Mouse (Mus musculus) neural tube, postnatal 0 days (tissue): ENCODE results near the gene Gad2. TPM values are rescaled to one million over a fixed set of nuclear protein-coding genes. Genes with fewer than 3 reads are reported as not detected.

Source experiments
- microRNA-seq: library from miRNA; unstranded; fragments of <30 nt; microRNA quantifications from one replicate; pipeline ENCODE4, GENCODE M21; 2016
- polyA plus RNA-seq: library from polyadenylated mRNA; unstranded; fragments of >200 nt; fragmentation: Nextera tagmentation; extraction: Ambion mirVana; gene quantifications from 2 replicates; pipeline ENCODE4 v1.2.1, GENCODE M21; 2015

Gene Gad2
- polyA plus RNA-seq = 38.6 and 44.6 TPM in 2 replicates

DNA sequence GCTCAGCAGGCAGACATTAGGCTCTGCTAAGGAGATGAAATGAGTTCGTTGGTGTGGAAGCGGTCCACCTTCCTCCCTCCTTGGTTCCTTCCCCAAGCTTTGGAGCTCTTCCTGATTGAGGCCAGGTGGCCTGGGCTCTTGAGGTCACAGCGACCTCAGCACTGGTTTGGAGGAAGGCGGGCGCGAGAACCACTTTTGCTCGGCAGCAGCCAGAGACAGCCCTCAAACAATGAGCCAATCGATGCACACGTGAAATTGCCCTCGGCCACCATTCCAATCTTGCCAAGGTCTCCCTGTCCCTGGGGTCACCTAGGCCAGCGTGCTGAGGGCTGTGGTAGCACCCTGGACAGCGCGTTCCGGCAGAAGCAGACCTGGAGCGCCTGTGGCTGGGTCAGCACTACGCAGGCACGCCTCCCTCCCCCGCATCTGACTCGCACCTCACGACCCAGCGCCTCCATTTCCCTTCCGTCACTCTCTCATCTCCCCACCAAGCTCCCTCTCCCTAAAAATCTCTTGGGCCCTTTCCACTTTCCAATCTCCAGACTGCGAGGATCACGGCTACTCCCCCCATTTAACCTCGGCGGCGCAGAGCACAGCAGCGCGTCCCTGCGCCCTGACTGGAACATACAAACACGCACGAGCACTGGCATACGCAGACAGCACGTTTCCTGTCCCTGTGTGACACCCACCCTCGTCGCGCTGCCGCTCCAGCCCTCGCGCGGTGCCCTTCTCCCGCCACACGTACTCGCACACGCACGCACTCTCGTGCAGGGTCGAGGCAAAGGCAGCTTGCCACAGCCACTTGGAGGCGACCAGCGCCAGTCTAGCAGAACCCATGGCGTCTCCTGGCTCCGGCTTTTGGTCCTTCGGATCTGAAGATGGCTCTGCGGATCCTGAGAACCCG is at the start of gene Gad2:
TSS of gene Gad2 (plus strand) at position 378 of the 904 bp plus-strand sequence.

Small RNAs within 50 kb of the gene (microRNA-seq; reads per million reads assigned to microRNA genes)
- gene Gm23636 = not detected
- not detected for gene Mir3967

Other genes with a start within 250 kb of the Gad2 start
- 2.6 and 2.9 TPM in 2 replicates for gene Apbb1ip, start 151.9 kb downstream of the Gad2 start, polyA plus RNA-seq